Mouse (Mus musculus) liver, adult 2 months (tissue): ENCODE measurements around the gene Mpv17l2.

Experiments
- CTCF ChIP-seq: fragments of 200-500 bp; IDR thresholded peaks from 2 replicates; pipeline ENCODE4 v1.5.1; 2011; ENCODE audit warnings: low read depth, low read length, control low read depth
- POLR2A ChIP-seq: fragments of 200-500 bp; IDR thresholded peaks from 2 replicates; pipeline ENCODE4 v1.6.1; 2011; ENCODE audit warnings: low read length, control low read depth; ENCODE audit not compliant: insufficient read depth; ENCODE audit errors: extremely low read depth

DNA sequence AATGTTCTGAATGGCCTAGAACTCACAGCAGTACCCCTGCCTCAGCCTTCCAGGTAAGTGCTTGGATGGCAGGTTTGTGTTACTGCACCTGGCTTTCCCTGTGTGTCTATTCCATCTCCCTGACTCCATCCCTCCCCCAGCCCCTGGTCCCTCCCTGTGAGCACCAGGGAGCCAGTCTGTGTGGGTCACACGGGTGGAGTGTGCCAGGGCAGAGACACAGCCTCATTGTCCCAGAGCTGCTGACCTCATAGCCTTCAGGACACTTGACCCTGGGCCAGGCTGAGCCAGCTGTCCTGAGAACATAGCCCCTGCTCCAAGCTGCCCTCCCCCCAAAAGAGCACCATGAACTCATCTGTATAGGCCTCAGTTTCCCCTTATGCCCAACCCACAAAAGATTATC lies 46.6 kb upstream of the Mpv17l2 start:
- TF ChIP-seq POLR2A (no peak), CTCF (no peak)
